Mouse (Mus musculus): ENCODE data around the gene Slc5a10.

GRCm38 (mm10) chr11:61719826-61720225 lies 800 bp downstream of the Slc5a10 start:
- TF ChIP-seq CTCF (IDR thresholded peaks at IDR 0.05; ENCODE audit: control insufficient read depth, insufficient read depth, insufficient read length) (no peak), CEBPB (IDR thresholded peaks at IDR 0.05; ENCODE audit: low read depth) (no peak)
